Mouse (Mus musculus) effector memory CD4-positive, alpha-beta T cell, adult 5 months (primary cell): ENCODE measurements around the gene Gm5592. TPM values are rescaled to one million over a fixed set of nuclear protein-coding genes. Genes with fewer than 3 reads are reported as not detected.

Experiments used
- polyA plus RNA-seq: library from polyadenylated mRNA; unstranded; fragments of 100-300 nt; shearing (Covaris generic); gene quantifications from one replicate; pipeline ENCODE4 v1.2.1, GENCODE M21; 2017

Gene Gm5592
- not detected for polyA plus RNA-seq

GRCm38 (mm10) chr7:41153541-41153940 is at the start of gene Gm5592:
Gene Gm5592 (plus strand): TSS chr7:41153841.

Other genes with a start within 250 kb of the Gm5592 start
- not detected for gene 4930433I11Rik, start 166.3 kb upstream of the Gm5592 start, polyA plus RNA-seq
- not detected for gene Gm4884, start 121.1 kb upstream of the Gm5592 start, polyA plus RNA-seq
- gene AI987944, start 239.5 kb downstream of the Gm5592 start, polyA plus RNA-seq = 28.0 TPM